Mouse (Mus musculus): ENCODE measurements around the gene Vmn1r131.
"Not testable (repeated sequence)": the region's sequence is repeated elsewhere in the genome, so short reads cannot be mapped to it uniquely, and the experiment has no call there.

The Vmn1r131 gene

DNA sequence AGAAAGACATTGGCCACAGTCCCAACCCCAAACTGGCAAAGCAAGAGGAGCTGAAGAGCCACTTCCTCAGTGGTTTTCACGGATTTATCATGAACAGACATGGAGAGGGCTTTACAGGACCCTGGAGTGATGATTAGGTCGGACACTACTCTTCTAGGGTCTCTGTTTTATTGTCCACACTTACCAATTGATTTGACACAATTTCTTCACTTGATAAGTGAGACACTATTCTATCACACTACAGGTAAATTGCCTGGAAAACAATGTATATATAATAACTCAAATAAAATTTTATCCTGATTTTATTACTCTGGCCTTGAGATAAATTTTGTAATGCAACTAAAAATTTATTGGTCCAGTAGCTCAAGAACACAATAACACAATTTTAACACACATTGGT is at the start of gene Vmn1r131:
Gene Vmn1r131, minus strand, starts transcription at position 101 of the 400 bp plus-strand sequence.
- DNase-seq = not testable (repeated sequence)

GRCm38 (mm10) chr7:21511480-21511879 is 34.4 kb downstream of the Vmn1r131 start, which contains the start of gene Vmn1r130:
TSS of gene Vmn1r130 (plus strand) at chr7:21511780.
- not testable (repeated sequence) for DNase-seq
